Mouse (Mus musculus) lung, postnatal 0 days (tissue): ENCODE data around the gene Smim8.

Source experiments
- CTCF ChIP-seq: IDR thresholded peaks from 2 replicates; pipeline ENCODE4 v1.5.1; 2016; ENCODE audit warnings: antibody characterized with exemption, mild to moderate bottlenecking
- EP300 ChIP-seq: IDR thresholded peaks from 2 replicates; pipeline ENCODE4 v1.6.1; 2016; ENCODE audit warnings: antibody characterized with exemption, mild to moderate bottlenecking, control low read depth

DNA sequence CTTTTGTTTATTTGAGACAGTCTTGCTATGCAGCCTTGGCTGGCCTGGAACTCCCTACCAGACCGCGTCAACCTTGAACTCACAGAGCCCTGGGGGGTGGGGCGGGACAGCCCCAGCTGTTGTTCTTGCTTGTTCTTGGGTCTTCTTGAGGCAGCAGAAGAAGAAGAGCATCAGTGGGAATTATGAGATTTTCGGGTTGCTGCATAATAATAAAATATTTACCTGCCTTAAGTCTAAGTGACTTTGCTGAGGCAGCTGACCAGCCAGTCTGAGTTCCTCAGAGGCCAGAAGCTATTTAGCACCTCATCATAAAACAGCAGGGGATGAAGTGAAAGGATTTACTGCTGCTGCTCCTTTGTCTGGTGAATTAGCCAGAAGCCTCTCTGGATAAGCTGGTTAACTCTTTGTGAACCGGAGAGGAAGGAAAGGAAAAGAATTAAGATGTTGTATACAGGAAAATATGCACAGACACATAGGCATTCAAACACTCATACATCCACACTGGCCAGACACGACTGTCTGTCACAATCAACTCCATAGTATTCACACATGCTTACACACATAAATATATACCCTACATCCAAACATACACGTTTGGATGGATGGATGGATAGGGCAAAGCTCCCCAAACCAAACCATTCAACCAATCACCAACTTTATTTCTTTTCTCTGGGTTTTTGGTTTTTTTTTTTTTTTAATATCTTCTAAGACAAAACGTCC, 6.4 kb downstream of the Smim8 start:
- no peak for TF ChIP-seq CTCF
- no peak for TF ChIP-seq EP300
